Mouse (Mus musculus): Measurements from ENCODE around the gene 4933406M09Rik.

DNA sequence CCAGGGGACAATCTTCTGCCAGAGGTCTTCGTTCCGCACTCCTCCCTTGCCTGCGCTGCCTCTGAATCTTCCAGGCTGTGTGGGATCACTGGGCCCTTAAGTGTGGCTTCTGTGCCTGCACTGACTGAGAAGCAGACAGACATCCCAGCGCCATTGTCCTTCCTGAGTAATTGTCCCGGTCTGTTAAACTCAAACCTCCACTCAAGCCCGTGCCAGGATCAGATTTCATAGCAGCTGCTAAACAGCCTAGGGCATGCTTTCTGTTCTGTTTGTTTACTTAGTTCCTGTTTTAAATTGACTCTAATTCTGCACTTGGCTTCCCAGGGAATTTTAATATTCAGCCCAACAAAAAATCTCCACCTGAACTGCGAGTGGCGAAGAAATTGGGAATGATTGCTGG lies 22.3 kb downstream of the 4933406M09Rik start:
- TF ChIP-seq POLR2A (IDR thresholded peaks at IDR 0.05; ENCODE audit: insufficient read depth, low read depth, low read length) (no peak), CTCF (IDR thresholded peaks at IDR 0.05; ENCODE audit: insufficient read depth, low read depth, low read length) (no peak)

Data from olfactory bulb, adult 2 months (tissue).